Mouse (Mus musculus): Measurements from ENCODE around the gene Rab43.

Rab43 gene

GRCm38 (mm10) chr6:87751574-87751973, 60.4 kb downstream of the Rab43 start:
- DNase-seq (ENCODE audit: low spot score in 2 of 2): no peak

- DNase-seq (ENCODE audit: low spot score in 2 of 2): no peak
Observed at GRCm38 (mm10) chr6:87750184-87750910, 61.6 kb downstream of the Rab43 start.

- no peak for DNase-seq (ENCODE audit: low spot score in 2 of 2)
Observed at GRCm38 (mm10) chr6:87748531-87748930, 63.4 kb downstream of the Rab43 start.

GRCm38 (mm10) chr6:87748078-87748477, 63.9 kb downstream of the Rab43 start:
- DNase-seq (ENCODE audit: low spot score in 2 of 2): no peak

- DNase-seq (ENCODE audit: low spot score in 2 of 2): peak; percentile 50 to 54
Observed at GRCm38 (mm10) chr6:87746849-87747248, 65.1 kb downstream of the Rab43 start.

- no peak for DNase-seq (ENCODE audit: low spot score in 2 of 2)
Observed at GRCm38 (mm10) chr6:87746059-87746458, 65.9 kb downstream of the Rab43 start.

- no peak for DNase-seq (ENCODE audit: low spot score in 2 of 2)
Observed at GRCm38 (mm10) chr6:87745301-87745700, 66.7 kb downstream of the Rab43 start.

GRCm38 (mm10) chr6:87744632-87745031, 67.3 kb downstream of the Rab43 start:
- DNase-seq (ENCODE audit: low spot score in 2 of 2): no peak

GRCm38 (mm10) chr6:87743281-87743680, 68.7 kb downstream of the Rab43 start:
- no peak for DNase-seq (ENCODE audit: low spot score in 2 of 2)

GRCm38 (mm10) chr6:87742804-87743203, 69.2 kb downstream of the Rab43 start:
- peak in 1 of 2 experiments; percentile 67 for DNase-seq (ENCODE audit: low spot score in 2 of 2)

GRCm38 (mm10) chr6:87741978-87742377, 70.0 kb downstream of the Rab43 start:
- DNase-seq (ENCODE audit: low spot score in 2 of 2): no peak

- peak; percentile 57 to 78 for DNase-seq (ENCODE audit: low spot score in 2 of 2)
Observed at GRCm38 (mm10) chr6:87740496-87740895, 71.5 kb downstream of the Rab43 start.

- peak in 1 of 2 experiments; percentile 34 for DNase-seq (ENCODE audit: low spot score in 2 of 2)
Observed at GRCm38 (mm10) chr6:87739898-87740297, 72.1 kb downstream of the Rab43 start.

All from spleen, postnatal 10 days (tissue).